Mouse (Mus musculus) MEL (cell line): ENCODE measurements around the gene Mei1. TPM values are rescaled to one million over a fixed set of nuclear protein-coding genes. Genes with fewer than 3 reads are reported as not detected.
A peak's percentile ranks its signal among the peaks of the same experiment; 100 is the strongest.

Experiments
- DNase-seq: peaks from one replicate; pipeline ENCODE4 v3.0.0; 2011; ENCODE audit warnings: low read depth, low spot score
- H3K27ac ChIP-seq: 2 replicates; pipeline ENCODE4 v1.5.1; 2012; ENCODE audit warnings: low read depth, mild to moderate bottlenecking, control low read depth, low read length, moderate library complexity; ENCODE audit not compliant: control insufficient read depth
- H3K27me3 ChIP-seq, 2 experiments: fragments of 150-350 bp in 1 of 2; sonication (generic) in 1 of 2; 2 replicates each; pipeline ENCODE4 v1.6.1; 2012; ENCODE audit warnings: low read length in 2 of 2, mild to moderate bottlenecking in 2 of 2, improper control_type of control experiment in 1 of 2, moderate library complexity in 1 of 2; ENCODE audit not compliant: insufficient read depth in 2 of 2, control insufficient read depth in 1 of 2
- H3K36me3 ChIP-seq, 2 experiments: 2 replicates each; pipeline ENCODE4 v1.6.1; 2012 to 2014; ENCODE audit warnings: low read length in 2 of 2, improper control_type of control experiment in 1 of 2, inconsistent platforms in 1 of 2, mild to moderate bottlenecking in 1 of 2; ENCODE audit not compliant: insufficient read depth in 2 of 2, control insufficient read depth in 1 of 2
- H3K4me1 ChIP-seq, 2 experiments: fragments of 150-350 bp in 1 of 2; sonication (generic) in 1 of 2; 2 replicates each; pipeline ENCODE4 v1.6.1; 2012; ENCODE audit warnings: low read length in 2 of 2, improper control_type of control experiment in 1 of 2, mild to moderate bottlenecking in 1 of 2; ENCODE audit not compliant: insufficient read depth in 2 of 2, control insufficient read depth in 1 of 2
- H3K4me3 ChIP-seq, 2 experiments: fragments of 150-350 bp in 1 of 2; sonication (generic) in 1 of 2; 2 replicates each; pipeline ENCODE4 v1.5.1; 2012; ENCODE audit warnings: low read depth in 2 of 2, low read length in 2 of 2, mild to moderate bottlenecking in 2 of 2, moderate library complexity in 2 of 2, control low read depth in 1 of 2, improper control_type of control experiment in 1 of 2; ENCODE audit not compliant: control insufficient read depth in 1 of 2, insufficient read depth in 1 of 2
- H3K79me2 ChIP-seq: 2 replicates; pipeline ENCODE4 v1.6.1; 2012; ENCODE audit warnings: mild to moderate bottlenecking, low read length, moderate library complexity; ENCODE audit not compliant: control insufficient read depth, poor library complexity, insufficient read depth
- H3K9ac ChIP-seq: 2 replicates; pipeline ENCODE4 v1.6.1; 2012; ENCODE audit warnings: low read depth, mild to moderate bottlenecking, control low read depth, low read length, moderate library complexity; ENCODE audit not compliant: control insufficient read depth, poor library complexity, severe bottlenecking
- H3K9me3 ChIP-seq: fragments of 150-350 bp; sonication (generic); replicated peaks from 2 replicates; pipeline ENCODE4 v1.6.1; 2012; ENCODE audit warnings: mild to moderate bottlenecking, low read length, improper control_type of control experiment, moderate library complexity; ENCODE audit not compliant: insufficient read depth
- CHD1 ChIP-seq: IDR thresholded peaks from 2 replicates; pipeline ENCODE4 v1.6.1; 2012; ENCODE audit warnings: low read depth, mild to moderate bottlenecking, inconsistent platforms, low read length, improper control_type of control experiment
- E2F4 ChIP-seq: IDR thresholded peaks from 2 replicates; pipeline ENCODE4 v1.6.1; 2011; ENCODE audit warnings: low read depth, low read length, improper control_type of control experiment, borderline replicate concordance
- ELF1 ChIP-seq: IDR thresholded peaks from 2 replicates; pipeline ENCODE4 v1.6.1; 2014; ENCODE audit warnings: low read depth, mild to moderate bottlenecking, inconsistent platforms, low read length, improper control_type of control experiment, moderate library complexity
- EP300 ChIP-seq, 2 experiments: IDR thresholded peaks; 2 replicates each; pipeline ENCODE4 v1.6.1; 2011; ENCODE audit warnings: improper control_type of control experiment in 2 of 2, low read length in 2 of 2, low read depth in 1 of 2, mild to moderate bottlenecking in 1 of 2
- GATA1 ChIP-seq: IDR thresholded peaks from 2 replicates; pipeline ENCODE4 v1.6.1; 2011; ENCODE audit warnings: low read depth, low read length, improper control_type of control experiment
- HCFC1 ChIP-seq: IDR thresholded peaks from 2 replicates; pipeline ENCODE4 v1.6.1; 2012; ENCODE audit warnings: low read depth, mild to moderate bottlenecking, inconsistent platforms, low read length, improper control_type of control experiment, moderate library complexity
- KAT2A ChIP-seq: conservative IDR thresholded peaks from 2 replicates; pipeline ENCODE4 v1.6.1; 2012; ENCODE audit warnings: low read depth, low read length, improper control_type of control experiment, inconsistent platforms
- MAX ChIP-seq: IDR thresholded peaks from 2 replicates; pipeline ENCODE4 v1.6.1; 2011; ENCODE audit warnings: low read length, improper control_type of control experiment
- MAZ ChIP-seq: IDR thresholded peaks from 2 replicates; pipeline ENCODE4 v1.6.1; 2012; ENCODE audit warnings: low read depth, mild to moderate bottlenecking, inconsistent platforms, low read length, improper control_type of control experiment
- MXI1 ChIP-seq: IDR thresholded peaks from 2 replicates; pipeline ENCODE4 v1.6.1; 2011; ENCODE audit warnings: mild to moderate bottlenecking, low read depth, low read length, improper control_type of control experiment
- MYC ChIP-seq: IDR thresholded peaks from 2 replicates; pipeline ENCODE4 v1.6.1; 2011; ENCODE audit warnings: low read depth, mild to moderate bottlenecking, low read length, improper control_type of control experiment, moderate library complexity
- NELFE ChIP-seq: IDR thresholded peaks from 2 replicates; pipeline ENCODE4 v1.6.1; 2011; ENCODE audit warnings: low read depth, low read length, improper control_type of control experiment
- NRF1 ChIP-seq: IDR thresholded peaks from 2 replicates; pipeline ENCODE4 v1.6.1; 2014; ENCODE audit warnings: low read depth, mild to moderate bottlenecking, inconsistent platforms, low read length, improper control_type of control experiment, moderate library complexity; ENCODE audit not compliant: poor library complexity, insufficient read depth, severe bottlenecking
- POLR2A ChIP-seq, 2 experiments: IDR thresholded peaks; 2 replicates each; pipeline ENCODE4 v1.6.1; 2011 to 2012; ENCODE audit warnings: low read length in 2 of 2, mild to moderate bottlenecking in 2 of 2, control low read depth in 1 of 2, improper control_type of control experiment in 1 of 2, low read depth in 1 of 2, moderate library complexity in 1 of 2; ENCODE audit not compliant: control insufficient read depth in 1 of 2, insufficient read depth in 1 of 2, poor library complexity in 1 of 2
- POLR2AphosphoS2 ChIP-seq: IDR thresholded peaks from 2 replicates; pipeline ENCODE4 v1.6.1; 2011; ENCODE audit warnings: low read length, improper control_type of control experiment
- SIN3A ChIP-seq: IDR thresholded peaks from 2 replicates; pipeline ENCODE4 v1.6.1; 2012; ENCODE audit warnings: low read length, improper control_type of control experiment, inconsistent platforms
- SMC3 ChIP-seq: IDR thresholded peaks from 2 replicates; pipeline ENCODE4 v1.6.1; 2011; ENCODE audit warnings: low read depth, low read length, improper control_type of control experiment
- TAL1 ChIP-seq: IDR thresholded peaks from 2 replicates; pipeline ENCODE4 v1.6.1; 2012; ENCODE audit warnings: mild to moderate bottlenecking, inconsistent platforms, low read length, moderate library complexity, mixed read lengths
- TBP ChIP-seq: IDR thresholded peaks from 2 replicates; pipeline ENCODE4 v1.8.0; 2011; ENCODE audit warnings: low read depth, low read length, improper control_type of control experiment
- TCF12 ChIP-seq: IDR thresholded peaks from 2 replicates; pipeline ENCODE4 v1.6.1; 2014; ENCODE audit warnings: low read depth, mild to moderate bottlenecking, inconsistent platforms, low read length, improper control_type of control experiment, moderate library complexity
- USF1 ChIP-seq: IDR thresholded peaks from 2 replicates; pipeline ENCODE4 v1.6.1; 2014; ENCODE audit warnings: low read depth, mild to moderate bottlenecking, inconsistent platforms, low read length, improper control_type of control experiment, moderate library complexity
- ZC3H11A ChIP-seq: IDR thresholded peaks from 2 replicates; pipeline ENCODE4 v1.6.1; 2012; ENCODE audit warnings: low read depth, mild to moderate bottlenecking, inconsistent platforms, low read length, improper control_type of control experiment
- ZKSCAN1 ChIP-seq: IDR thresholded peaks from 2 replicates; pipeline ENCODE4 v1.6.1; 2012; ENCODE audit warnings: low read depth, mild to moderate bottlenecking, inconsistent platforms, low read length, improper control_type of control experiment, moderate library complexity
- ZMIZ1 ChIP-seq: IDR thresholded peaks from 2 replicates; pipeline ENCODE4 v1.6.1; 2012; ENCODE audit warnings: low read depth, mild to moderate bottlenecking, inconsistent platforms, low read length, improper control_type of control experiment, moderate library complexity
- ZNF384 ChIP-seq: IDR thresholded peaks from 2 replicates; pipeline ENCODE4 v1.6.1; 2012; ENCODE audit warnings: low read depth, mild to moderate bottlenecking, inconsistent platforms, low read length, improper control_type of control experiment
- polyA plus RNA-seq, 2 experiments: library from polyadenylated mRNA; stranded (reverse) in 1 of 2; unstranded in 1 of 2; fragments of >175 nt in 1 of 2; fragments of >200 nt in 1 of 2; gene quantifications; 2 replicates each; pipeline versions ENCODE4 v1.2.1 to v1.2.4; 2012; ENCODE audit warnings: low replicate concordance in 2 of 2, low read depth in 1 of 2; ENCODE audit not compliant: insufficient read length in 2 of 2, insufficient read depth in 1 of 2, missing spikeins in 1 of 2
- total RNA-seq: library from RNA; depleted of rRNA; stranded (reverse); fragments of 300-350 nt; gene quantifications from 2 replicates; pipeline ENCODE4 v1.2.3, GENCODE M21; 2012

Mei1 gene
- total and polyA plus RNA-seq, 3 experiments = not detected

DNA sequence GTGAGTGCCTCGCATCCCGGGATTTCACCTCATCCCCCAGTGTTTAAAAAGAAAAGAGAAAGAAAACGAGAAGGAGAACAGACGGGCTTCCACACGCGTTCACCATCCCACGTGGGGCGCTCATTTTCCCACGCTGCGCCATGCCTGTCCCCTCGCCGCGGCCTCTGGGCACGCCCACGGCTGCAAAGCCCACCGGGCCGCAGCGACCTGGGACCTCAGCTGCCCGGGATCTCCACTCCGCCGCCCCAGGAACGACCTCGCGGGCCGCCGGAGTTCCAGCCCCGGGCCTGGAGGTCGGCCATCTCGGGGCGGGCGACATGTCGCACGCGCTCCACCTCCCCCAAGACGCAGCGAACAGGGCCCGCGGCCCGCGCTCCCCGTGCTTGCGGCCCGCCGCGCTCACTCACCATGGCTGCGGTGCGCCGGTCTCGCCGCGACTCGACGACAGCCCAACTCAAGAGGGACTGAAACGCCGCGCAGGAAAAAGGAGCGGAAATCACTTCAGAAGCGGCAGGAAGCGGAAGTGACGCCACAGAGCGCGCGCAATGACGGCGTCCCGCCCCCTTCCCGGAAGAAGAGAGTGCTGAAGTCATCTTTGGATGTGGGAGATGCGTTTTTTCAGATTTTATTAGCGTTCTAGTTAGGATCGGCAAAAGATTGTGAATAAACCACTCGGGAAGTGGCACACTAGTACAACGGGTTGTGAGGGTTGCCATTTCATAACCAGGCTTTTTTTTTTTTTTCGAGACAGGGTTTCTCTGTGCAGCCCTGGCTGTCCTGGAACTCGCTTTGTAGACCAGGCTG lies 22.5 kb upstream of the Mei1 start, which contains the start of gene Snu13:
Gene Snu13 (minus strand): TSS at position 519 of the 804 bp plus-strand sequence.
- peak; percentile 93 for DNase-seq
- no peaks in the 10 kb centered on the region for H3K9me3 ChIP-seq
- peak within 1 kb of the TSS; percentile 88 to 95 for H3K4me3 ChIP-seq
- peaks cover 43% of the 10 kb centered on the region for H3K79me2 ChIP-seq
- peaks cover 9 to 29% of the 10 kb centered on the region in 2 experiments for H3K36me3 ChIP-seq
- H3K27ac ChIP-seq = peak within 1 kb of the TSS; percentile 72
- TF ChIP-seq CHD1 (no peak), MXI1 (peak; percentile 77), KAT2A (peak; percentile 52; the same call in 1 of the 2 replicates), SMC3 (no peak), ZMIZ1 (no peak; the same call in 1 of the 2 replicates), ZNF384 (peak; percentile 44; the same call in 1 of the 2 replicates), ZC3H11A (no peak), POLR2A (IDR thresholded peaks at IDR 0.05; ENCODE audit: control insufficient read depth in 1 of 2, insufficient read depth in 1 of 2, low read depth in 1 of 2, low read length in 2 of 2, poor library complexity in 1 of 2) (peak; percentile 74 to 82), ELF1 (peak; percentile 95), TCF12 (peak; percentile 69), POLR2AphosphoS2 (peak; percentile 86; the same call in 1 of the 2 replicates), TBP (peak; percentile 84), TAL1 (no peak), NRF1 (no peak), MAX (peak; percentile 72), E2F4 (0 out of 2 replicates have a peak, but pooled peaks have one; percentile 83), HCFC1 (peak; percentile 89), MYC (peak; percentile 75; the same call in 1 of the 2 replicates), EP300 (IDR thresholded peaks at IDR 0.05; ENCODE audit: low read depth in 1 of 2, low read length in 2 of 2) (no peak), GATA1 (no peak), SIN3A (peak; percentile 86), MAZ (no peak), ZKSCAN1 (no peak), NELFE (peak; percentile 82), USF1 (no peak)
- H3K27me3 ChIP-seq = 0 out of 4 replicates have a peak, but pooled peaks cover 0 to 2% of the 10 kb centered on the region in 2 experiments
- peak within 1 kb of the TSS; percentile 94 for H3K9ac ChIP-seq
- peaks cover 0 to 13% of the 10 kb centered on the region in 2 experiments; a peak in 3 of 4 replicates for H3K4me1 ChIP-seq
